Mouse (Mus musculus): Measurements from ENCODE around the gene Rasal2. TPM values are rescaled to one million over a fixed set of nuclear protein-coding genes. Genes with fewer than 3 reads are reported as not detected.

The Rasal2 gene
- polyA plus RNA-seq, 2 experiments from 2014 or later = 0.19 TPM; not detected in 1

DNA sequence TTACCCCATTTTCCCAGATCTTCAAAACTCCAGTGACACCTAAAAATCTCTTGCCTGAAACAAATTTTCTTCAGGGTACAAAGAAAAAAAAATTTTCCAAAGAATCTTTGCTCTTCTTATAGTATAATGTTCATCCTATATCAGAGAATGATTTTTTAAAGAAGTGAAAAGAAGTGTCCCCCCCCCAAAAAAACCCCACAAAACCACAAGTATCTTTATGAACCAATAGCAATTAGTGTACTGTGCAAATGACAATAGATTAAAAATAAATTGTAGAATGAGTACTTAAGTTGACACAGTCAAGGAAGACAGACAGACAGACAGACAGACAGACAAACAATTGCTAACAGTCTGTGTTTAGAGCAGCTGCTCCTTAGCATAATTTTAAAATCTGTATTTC is 84.3 kb downstream of the Rasal2 start:
- ATAC-seq = no peak

DNA sequence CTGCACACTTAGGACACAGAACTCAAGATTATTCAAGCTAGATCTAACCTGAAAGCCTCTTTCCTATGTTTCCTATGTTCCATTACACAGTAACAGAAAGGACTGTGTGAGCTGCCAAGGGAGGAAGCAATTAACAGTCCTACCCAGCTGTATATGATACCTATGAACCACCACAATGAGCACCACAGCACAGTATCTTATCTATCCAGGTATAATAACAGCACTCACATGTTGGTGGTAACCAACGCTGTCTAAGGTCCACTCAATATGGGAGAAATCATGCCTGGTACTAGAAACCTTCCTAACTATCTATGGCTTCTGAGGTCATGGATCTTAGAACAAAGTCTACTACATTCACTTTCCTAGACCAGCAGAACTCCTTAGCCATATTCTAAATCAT is 89.3 kb downstream of the Rasal2 start:
- no peak for ATAC-seq

- ATAC-seq = no peak
Observed at GRCm38 (mm10) chr1:157318896-157319295, 93.5 kb downstream of the Rasal2 start.

DNA sequence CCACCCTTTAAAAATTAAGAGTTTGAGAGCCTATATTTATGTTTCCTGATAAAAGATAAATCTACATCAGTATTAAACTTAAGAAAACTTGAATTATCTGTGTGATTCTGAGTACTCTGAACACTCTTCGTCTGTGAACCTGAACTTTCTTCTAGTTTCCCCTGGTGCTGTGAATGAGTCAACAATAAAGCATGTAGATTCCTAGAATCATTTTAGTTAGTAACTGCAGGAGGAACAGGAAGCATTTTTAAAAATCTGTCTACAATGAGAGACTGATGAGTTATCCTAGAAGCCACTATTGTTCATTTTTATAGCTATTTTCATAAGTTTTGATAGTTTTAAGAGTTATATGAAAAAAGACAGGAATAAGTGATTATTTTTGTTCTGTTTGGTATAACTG is 111.1 kb downstream of the Rasal2 start:
- ATAC-seq = no peak

GRCm38 (mm10) chr1:157299559-157299958 is 112.8 kb downstream of the Rasal2 start:
- ATAC-seq = no peak

- no peak for ATAC-seq
Observed at GRCm38 (mm10) chr1:157298990-157299389, 113.4 kb downstream of the Rasal2 start.

DNA sequence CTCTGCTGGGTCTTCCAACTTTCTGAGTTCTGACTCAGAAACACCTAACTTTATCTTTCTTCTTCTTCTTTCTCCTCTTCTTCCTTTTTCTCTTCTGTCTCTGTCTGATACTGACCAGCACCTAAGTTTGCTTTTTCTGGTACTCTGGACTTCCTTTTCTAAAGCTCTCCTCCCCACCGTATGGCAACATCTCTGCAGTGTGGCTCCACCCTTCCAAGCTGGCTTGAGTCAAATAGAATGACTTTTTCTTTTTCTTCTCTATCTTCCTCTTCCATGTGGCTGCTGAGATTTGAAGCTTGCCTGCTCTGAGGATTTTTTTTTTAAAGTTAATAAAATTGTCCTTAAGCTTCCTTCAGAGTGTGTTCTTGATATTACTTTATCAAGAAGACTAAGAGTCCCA is 115.3 kb downstream of the Rasal2 start:
- no peak for ATAC-seq

DNA sequence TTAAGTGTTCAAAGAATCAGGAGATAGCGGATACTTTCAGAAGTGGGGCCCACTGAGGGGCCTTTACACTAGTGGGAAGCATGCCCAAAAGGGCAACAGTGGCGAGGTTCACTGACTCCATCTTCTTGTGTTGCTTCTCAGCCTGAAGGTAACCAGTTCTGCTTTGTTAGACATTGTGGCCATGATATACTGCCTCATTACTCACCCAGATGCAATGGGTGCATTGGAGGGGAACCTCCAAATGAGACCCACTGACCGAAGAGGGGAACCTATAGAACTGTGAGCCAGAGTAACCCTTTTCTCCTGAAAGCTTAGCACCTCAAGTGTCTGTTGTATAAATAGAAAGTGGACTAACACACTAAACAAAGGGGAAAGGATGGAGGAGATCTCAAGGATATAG is 116.5 kb downstream of the Rasal2 start:
- ATAC-seq = no peak

DNA sequence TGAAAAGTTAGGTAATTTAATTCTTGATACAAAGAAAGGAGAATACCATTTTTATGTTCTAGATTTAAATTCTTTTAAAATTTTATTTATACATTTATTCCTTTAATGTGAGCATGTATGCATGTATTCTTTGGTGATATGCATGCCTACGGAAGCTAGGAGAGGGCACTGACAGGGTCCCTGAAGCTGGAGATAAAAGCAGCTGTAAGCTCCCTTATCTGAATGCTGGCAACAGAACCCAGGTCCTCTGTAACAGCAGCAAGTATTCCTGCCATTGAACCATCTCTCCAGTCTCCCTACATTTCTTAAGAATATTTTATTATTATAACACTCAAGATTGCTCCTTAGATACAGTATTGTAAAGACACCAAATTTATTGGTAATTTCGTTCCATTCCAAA is 122.2 kb downstream of the Rasal2 start:
- no peak for ATAC-seq

- no peak for ATAC-seq
Observed at GRCm38 (mm10) chr1:157289251-157289650, 123.1 kb downstream of the Rasal2 start.

- ATAC-seq = no peak
Observed at GRCm38 (mm10) chr1:157286561-157286960, 125.8 kb downstream of the Rasal2 start.

- ATAC-seq = no peak
Observed at GRCm38 (mm10) chr1:157285366-157285765, 127.0 kb downstream of the Rasal2 start.

GRCm38 (mm10) chr1:157280781-157281180 is 131.6 kb downstream of the Rasal2 start:
- no peak for ATAC-seq

DNA sequence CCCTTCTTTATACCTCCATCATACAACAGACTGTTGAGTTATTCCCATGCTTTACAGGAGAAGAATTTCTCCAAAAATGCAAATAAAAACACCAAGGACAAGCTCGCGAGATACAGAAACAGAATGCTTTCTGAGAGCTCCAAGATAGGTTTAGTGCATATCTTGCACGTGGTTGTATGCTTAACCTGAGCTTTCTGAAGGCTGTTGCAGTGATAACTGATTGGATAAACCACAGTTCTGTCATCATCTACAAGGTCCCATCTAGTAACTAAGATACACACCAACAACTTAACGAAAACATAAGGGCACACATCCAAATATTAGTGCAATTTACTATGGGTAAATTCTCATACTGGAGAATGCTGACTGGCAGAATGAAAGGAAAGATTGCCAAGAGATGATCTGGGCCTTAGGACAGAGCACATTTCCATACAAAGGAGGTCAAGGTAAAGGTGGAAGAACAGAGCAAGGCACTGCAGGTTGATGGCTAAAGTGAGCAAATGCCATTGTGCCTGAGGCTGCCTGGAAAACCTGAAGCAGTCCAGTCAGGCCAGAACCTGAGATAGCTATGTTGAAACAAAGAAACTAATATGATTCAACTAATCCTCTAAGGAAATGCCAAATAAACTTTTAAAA is 136.6 kb downstream of the Rasal2 start:
- no peak for ATAC-seq

DNA sequence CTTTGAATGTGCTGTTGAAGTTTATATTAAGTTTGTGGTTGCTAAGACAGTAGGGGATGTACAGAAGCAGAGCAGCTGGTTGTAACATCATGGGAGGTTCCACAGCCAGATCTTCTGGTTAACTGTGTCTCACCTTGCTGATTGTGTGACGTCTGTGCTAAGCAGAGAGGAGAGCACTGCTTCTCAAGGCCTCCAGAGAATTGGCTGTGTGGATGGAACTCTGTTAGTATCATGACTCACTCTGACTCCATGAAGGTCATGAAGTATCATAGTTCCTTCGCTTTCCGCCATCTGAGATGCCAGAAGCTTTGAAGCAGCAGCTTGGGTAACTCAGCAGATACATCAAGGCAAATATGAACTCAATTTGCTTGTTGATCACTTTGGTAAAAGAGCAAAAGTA is 144.5 kb downstream of the Rasal2 start:
- no peak for ATAC-seq

DNA sequence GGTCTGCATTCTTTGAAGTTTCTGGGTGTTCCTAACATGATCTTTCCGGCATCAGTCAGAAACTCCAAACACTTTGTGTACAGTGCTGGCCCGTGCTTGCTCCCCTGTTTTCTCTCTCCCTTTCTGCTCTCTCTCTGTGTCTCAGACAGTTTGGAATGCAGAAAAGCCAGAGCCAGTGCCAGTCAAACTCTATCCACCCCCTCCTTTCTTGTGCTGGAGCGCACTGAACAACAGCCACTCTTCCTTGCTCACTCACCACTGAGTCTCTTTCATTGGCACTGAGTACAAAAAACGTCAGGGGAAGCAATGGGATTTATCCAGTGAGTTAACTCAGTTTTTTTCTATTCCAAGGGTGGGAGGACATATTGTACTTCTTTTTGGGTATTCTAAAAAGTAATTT is 155.8 kb downstream of the Rasal2 start:
- no peak for ATAC-seq

DNA sequence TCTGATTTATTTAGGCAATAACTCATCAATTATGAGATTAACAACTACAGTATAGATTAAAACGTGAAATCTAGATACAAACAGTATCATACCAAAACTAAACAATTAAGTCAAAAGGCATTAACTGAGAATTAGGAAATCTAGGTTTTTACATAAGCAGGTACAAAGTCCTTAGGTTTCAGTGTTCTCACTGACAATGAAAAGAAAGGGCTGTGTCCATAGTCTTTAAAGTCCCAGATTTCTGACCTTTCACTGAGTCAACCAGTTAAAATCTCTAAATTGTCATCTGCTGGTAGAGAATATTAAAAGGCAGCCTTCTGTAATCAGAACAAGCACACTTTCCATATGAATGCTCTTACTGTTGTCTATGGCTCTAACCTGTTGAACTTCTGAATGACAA is 156.6 kb downstream of the Rasal2 start:
- ATAC-seq = no peak

GRCm38 (mm10) chr1:157253600-157254490 is 158.6 kb downstream of the Rasal2 start:
- no peak for ATAC-seq

- ATAC-seq = no peak
Observed at GRCm38 (mm10) chr1:157248112-157248511, 164.3 kb downstream of the Rasal2 start.

GRCm38 (mm10) chr1:157247341-157247740 is 165.1 kb downstream of the Rasal2 start:
- ATAC-seq = no peak

DNA sequence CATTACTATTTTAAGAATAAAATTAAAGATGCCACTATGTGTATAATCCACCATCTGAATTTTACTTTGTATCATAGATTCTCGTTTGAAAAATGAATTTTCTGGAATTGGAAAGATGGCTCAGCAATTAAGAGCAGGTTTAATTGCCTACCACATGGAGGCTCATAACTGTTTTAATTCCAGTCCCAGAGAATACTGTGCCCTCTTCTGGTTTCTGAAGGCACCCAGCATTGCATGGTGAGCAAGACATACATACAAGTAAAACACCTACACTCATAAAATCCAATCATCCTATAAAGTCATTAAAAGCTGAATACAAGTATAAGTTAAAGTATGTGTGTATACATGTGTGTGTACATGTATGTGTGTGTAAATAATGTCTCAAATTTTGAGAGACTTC is 165.6 kb downstream of the Rasal2 start:
- ATAC-seq = no peak

GRCm38 (mm10) chr1:157244453-157244790 is 168.0 kb downstream of the Rasal2 start:
- no peak for ATAC-seq

GRCm38 (mm10) chr1:157243576-157244452 is 168.6 kb downstream of the Rasal2 start:
- ATAC-seq = no peak
